Mouse (Mus musculus): ENCODE data around the gene Mcat. TPM values are rescaled to one million over a fixed set of nuclear protein-coding genes. Genes with fewer than 3 reads are reported as not detected.

Gene Mcat
- polyA plus RNA-seq, 1 experiment from 2014 or later = 44.9 TPM

DNA sequence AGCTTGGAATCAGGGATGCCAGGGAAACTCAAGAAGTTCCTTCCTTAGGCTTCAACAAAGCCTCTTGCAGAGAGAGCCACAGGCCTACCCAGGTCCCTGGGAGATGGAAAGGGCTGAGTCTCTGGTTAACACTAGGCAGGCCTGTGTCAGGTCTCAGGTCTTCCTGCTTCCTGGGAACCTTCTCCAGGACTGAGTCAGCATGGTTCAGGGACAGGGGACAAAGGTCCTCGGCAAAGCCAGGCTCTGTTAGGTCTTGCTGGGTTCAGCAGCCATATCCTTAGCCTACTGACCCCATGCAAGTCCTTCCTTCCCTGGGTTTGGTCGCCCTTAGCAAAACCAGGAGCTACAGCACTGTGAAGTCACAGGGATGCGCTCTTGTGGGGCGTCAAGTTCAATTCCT, 27.3 kb upstream of the Mcat start:
- Histone ChIP-seq H3K36me3 (ENCODE audit: control insufficient read depth, insufficient read depth, low read length) (peaks cover 23% of the 10 kb centered on the region), H3K4me2 (ENCODE audit: low read depth, severe bottlenecking) (no peak overlapping the region), H3K9ac (ENCODE audit: low read length) (no peak overlapping the region), H3K4me1 (ENCODE audit: control insufficient read depth, insufficient read depth, low read length) (peaks cover 11% of the 10 kb centered on the region), H3K9me3 (ENCODE audit: control insufficient read depth, low read length) (peaks cover 2% of the 10 kb centered on the region; the same call in 1 of the 2 replicates), H3K27me3 (ENCODE audit: control insufficient read depth, insufficient read depth, low read length) (no peaks in the 10 kb centered on the region), H3K4me3 (ENCODE audit: low read depth, low read length) (no peak overlapping the region), H3K27ac (replicated peaks; ENCODE audit: low read depth, low read length) (no peak overlapping the region)
- ATAC-seq (ENCODE audit: insufficient number of reproducible peaks, low FRiP score, low TSS enrichment, low read depth) = no peak
- 80% methylated on average over 4 of the region's 4 CpGs for WGBS
- DNase-seq (ENCODE audit: low spot score) = no peak

DNA sequence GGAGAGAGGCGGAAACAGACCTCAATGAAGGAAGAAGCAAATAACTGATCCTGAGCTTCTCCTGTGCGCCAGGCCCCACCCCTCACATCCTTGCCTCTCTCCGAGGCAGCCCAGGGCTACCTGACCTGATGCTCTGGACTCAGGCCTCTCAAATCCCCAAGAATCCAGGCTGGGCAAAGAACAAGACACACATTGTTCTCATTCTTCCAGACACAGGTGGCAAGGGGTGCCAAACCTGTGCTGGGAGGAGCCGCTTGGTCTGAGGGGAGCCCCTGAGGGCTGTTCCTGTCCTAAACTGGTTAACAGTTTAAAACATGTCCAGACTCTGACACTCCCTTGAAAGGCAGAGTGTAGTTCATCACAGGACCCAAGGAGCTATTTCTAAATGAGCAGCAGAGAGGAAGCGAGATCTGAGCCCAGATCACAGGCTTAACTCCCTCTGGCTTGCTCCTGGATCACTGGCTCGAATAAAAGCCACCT, 21.2 kb upstream of the Mcat start:
- H3K36me3 ChIP-seq (ENCODE audit: control insufficient read depth, insufficient read depth, low read length) = peaks cover 38% of the 10 kb centered on the region
- DNase-seq (ENCODE audit: low spot score) (no peak), ATAC-seq (ENCODE audit: insufficient number of reproducible peaks, low FRiP score, low TSS enrichment, low read depth) (no peak)
- WGBS = 83% methylated on average over 6 of the region's 6 CpGs
- H3K9me3 ChIP-seq (ENCODE audit: control insufficient read depth, low read length) = peaks cover 2% of the 10 kb centered on the region; the same call in 1 of the 2 replicates
- H3K4me3 ChIP-seq (ENCODE audit: low read depth, low read length) = no peak overlapping the region
- no peaks in the 10 kb centered on the region for H3K27me3 ChIP-seq (ENCODE audit: control insufficient read depth, insufficient read depth, low read length)
- no peak overlapping the region for H3K4me2 ChIP-seq (ENCODE audit: low read depth, severe bottlenecking)
- no peak overlapping the region for H3K9ac ChIP-seq (ENCODE audit: low read length)
- no peak overlapping the region for H3K27ac ChIP-seq (replicated peaks; ENCODE audit: low read depth, low read length)
- no peaks in the 10 kb centered on the region for H3K4me1 ChIP-seq (ENCODE audit: control insufficient read depth, insufficient read depth, low read length)

DNA sequence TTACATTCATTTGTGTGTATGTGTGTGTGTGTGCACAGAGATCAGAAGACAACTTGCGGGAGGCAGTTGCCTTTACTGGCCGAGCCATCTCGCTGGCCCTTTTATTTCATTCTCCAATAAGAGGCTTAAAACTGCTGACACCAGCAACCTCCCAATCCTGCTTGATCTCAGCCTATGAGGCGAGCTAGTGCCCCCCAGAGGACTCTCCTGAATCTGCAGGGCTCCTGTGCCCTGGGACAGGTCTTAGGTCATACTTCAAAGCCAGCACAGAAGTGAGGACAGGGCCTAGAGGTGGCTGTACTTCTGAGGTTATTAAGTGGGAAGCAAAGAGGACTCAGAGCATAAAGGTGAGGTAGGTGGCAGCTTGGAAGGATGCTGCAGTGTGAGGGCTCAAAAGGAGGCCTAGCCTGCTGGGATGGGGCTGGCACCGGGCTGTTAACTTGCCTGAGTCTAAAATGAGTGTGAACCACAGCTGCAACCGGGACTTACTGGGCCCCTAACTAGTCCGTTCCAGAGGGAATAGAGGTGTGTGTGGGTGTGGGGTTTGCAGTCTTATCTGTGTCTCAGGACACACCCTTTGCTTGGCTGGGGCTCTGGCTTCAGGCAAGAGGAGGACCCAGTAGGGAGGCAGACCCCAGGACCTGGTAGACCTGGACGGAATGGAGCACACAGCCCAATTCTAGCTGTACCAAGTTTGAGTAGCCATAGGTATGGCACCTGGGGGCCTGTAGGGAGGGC, 20.0 kb upstream of the Mcat start:
- Histone ChIP-seq H3K36me3 (ENCODE audit: control insufficient read depth, insufficient read depth, low read length) (peaks cover 38% of the 10 kb centered on the region), H3K9me3 (ENCODE audit: control insufficient read depth, low read length) (peaks cover 2% of the 10 kb centered on the region; the same call in 1 of the 2 replicates), H3K27me3 (ENCODE audit: control insufficient read depth, insufficient read depth, low read length) (no peaks in the 10 kb centered on the region), H3K4me3 (ENCODE audit: low read depth, low read length) (no peak overlapping the region), H3K9ac (ENCODE audit: low read length) (no peak overlapping the region), H3K27ac (replicated peaks; ENCODE audit: low read depth, low read length) (no peak overlapping the region), H3K4me1 (ENCODE audit: control insufficient read depth, insufficient read depth, low read length) (no peaks in the 10 kb centered on the region), H3K4me2 (ENCODE audit: low read depth, severe bottlenecking) (no peak overlapping the region)
- no peak for ATAC-seq (ENCODE audit: insufficient number of reproducible peaks, low FRiP score, low TSS enrichment, low read depth)
- peak; percentile 51 for DNase-seq (ENCODE audit: low spot score)
- 80% methylated on average over 8 of the region's 8 CpGs for WGBS

- H3K4me2 ChIP-seq (ENCODE audit: low read depth, severe bottlenecking) = no peak overlapping the region
- no peak overlapping the region for H3K4me3 ChIP-seq (ENCODE audit: low read depth, low read length)
- WGBS = 88% methylated on average over 4 of the region's 4 CpGs
- ATAC-seq (ENCODE audit: insufficient number of reproducible peaks, low FRiP score, low TSS enrichment, low read depth) (no peak), DNase-seq (ENCODE audit: low spot score) (no peak)
- H3K9ac ChIP-seq (ENCODE audit: low read length) = no peak overlapping the region
- no peak overlapping the region for H3K27ac ChIP-seq (replicated peaks; ENCODE audit: low read depth, low read length)
- peaks cover 33% of the 10 kb centered on the region for H3K36me3 ChIP-seq (ENCODE audit: control insufficient read depth, insufficient read depth, low read length)
- H3K9me3 ChIP-seq (ENCODE audit: control insufficient read depth, low read length) = peaks cover 2% of the 10 kb centered on the region; the same call in 1 of the 2 replicates
- no peaks in the 10 kb centered on the region for H3K4me1 ChIP-seq (ENCODE audit: control insufficient read depth, insufficient read depth, low read length)
- H3K27me3 ChIP-seq (ENCODE audit: control insufficient read depth, insufficient read depth, low read length) = no peaks in the 10 kb centered on the region
Observed at GRCm38 (mm10) chr15:83582931-83583330, 19.3 kb upstream of the Mcat start.

GRCm38 (mm10) chr15:83576651-83577050, 13.1 kb upstream of the Mcat start:
- 92% methylated on average over 9 of the region's 9 CpGs for WGBS
- H3K4me2 ChIP-seq (ENCODE audit: low read depth, severe bottlenecking) = no peak overlapping the region
- DNase-seq (ENCODE audit: low spot score) (no peak), ATAC-seq (ENCODE audit: insufficient number of reproducible peaks, low FRiP score, low TSS enrichment, low read depth) (no peak)
- H3K36me3 ChIP-seq (ENCODE audit: control insufficient read depth, insufficient read depth, low read length) = peaks cover 18% of the 10 kb centered on the region
- no peak overlapping the region for H3K4me3 ChIP-seq (ENCODE audit: low read depth, low read length)
- no peak overlapping the region for H3K9ac ChIP-seq (ENCODE audit: low read length)
- H3K27ac ChIP-seq (replicated peaks; ENCODE audit: low read depth, low read length) = no peak overlapping the region
- H3K4me1 ChIP-seq (ENCODE audit: control insufficient read depth, insufficient read depth, low read length) = no peaks in the 10 kb centered on the region
- no peaks in the 10 kb centered on the region for H3K27me3 ChIP-seq (ENCODE audit: control insufficient read depth, insufficient read depth, low read length)
- H3K9me3 ChIP-seq (ENCODE audit: control insufficient read depth, low read length) = no peaks in the 10 kb centered on the region

DNA sequence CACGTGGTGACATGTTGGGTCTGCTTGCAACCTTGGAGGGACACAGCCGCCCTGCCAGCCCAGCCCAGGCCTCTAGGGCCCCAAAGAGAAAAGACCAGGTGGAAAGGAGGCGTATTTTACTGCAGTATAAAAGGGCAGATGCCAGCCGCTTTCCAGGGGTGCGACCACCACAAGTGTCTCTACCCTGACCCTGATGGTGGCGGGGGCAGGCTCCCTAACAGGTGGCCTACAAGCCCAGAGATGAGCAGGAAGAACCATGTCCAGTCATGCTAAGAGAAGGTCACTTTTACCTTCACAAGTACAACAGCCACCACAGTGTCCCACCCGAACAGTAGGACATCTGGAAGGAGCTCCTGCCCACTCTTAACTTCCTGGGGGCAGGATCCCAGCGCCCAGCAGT, 12.0 kb upstream of the Mcat start:
- H3K4me1 ChIP-seq (ENCODE audit: control insufficient read depth, insufficient read depth, low read length) = no peaks in the 10 kb centered on the region
- H3K27ac ChIP-seq (replicated peaks; ENCODE audit: low read depth, low read length) = no peak overlapping the region

GRCm38 (mm10) chr15:83574731-83575351, 11.3 kb upstream of the Mcat start:
- no peak overlapping the region for H3K27ac ChIP-seq (replicated peaks; ENCODE audit: low read depth, low read length)
- H3K36me3 ChIP-seq (ENCODE audit: control insufficient read depth, insufficient read depth, low read length) = peaks cover 8% of the 10 kb centered on the region; the same call in 1 of the 2 replicates
- 86% methylated on average over 6 of the region's 6 CpGs for WGBS
- H3K4me2 ChIP-seq (ENCODE audit: low read depth, severe bottlenecking) = no peak overlapping the region
- no peak for DNase-seq (ENCODE audit: low spot score)
- no peak overlapping the region for H3K9ac ChIP-seq (ENCODE audit: low read length)
- no peaks in the 10 kb centered on the region for H3K9me3 ChIP-seq (ENCODE audit: control insufficient read depth, low read length)
- no peak overlapping the region for H3K4me3 ChIP-seq (ENCODE audit: low read depth, low read length)
- H3K27me3 ChIP-seq (ENCODE audit: control insufficient read depth, insufficient read depth, low read length) = no peaks in the 10 kb centered on the region
- no peaks in the 10 kb centered on the region for H3K4me1 ChIP-seq (ENCODE audit: control insufficient read depth, insufficient read depth, low read length)
- no peak for ATAC-seq (ENCODE audit: insufficient number of reproducible peaks, low FRiP score, low TSS enrichment, low read depth)

More for the DNA sequence above, 12.0 kb upstream of the Mcat start:
- Histone ChIP-seq H3K9ac (ENCODE audit: low read length) (no peak overlapping the region), H3K36me3 (ENCODE audit: control insufficient read depth, insufficient read depth, low read length) (peaks cover 11% of the 10 kb centered on the region), H3K27me3 (ENCODE audit: control insufficient read depth, insufficient read depth, low read length) (no peaks in the 10 kb centered on the region), H3K4me3 (ENCODE audit: low read depth, low read length) (no peak overlapping the region), H3K4me2 (ENCODE audit: low read depth, severe bottlenecking) (no peak overlapping the region), H3K9me3 (ENCODE audit: control insufficient read depth, low read length) (no peaks in the 10 kb centered on the region)
- 97% methylated on average over 8 of the region's 8 CpGs for WGBS
- ATAC-seq (ENCODE audit: insufficient number of reproducible peaks, low FRiP score, low TSS enrichment, low read depth) = no peak
- DNase-seq (ENCODE audit: low spot score) = no peak

GRCm38 (mm10) chr15:83573606-83574005, 10.0 kb upstream of the Mcat start:
- no peak overlapping the region for H3K27ac ChIP-seq (replicated peaks; ENCODE audit: low read depth, low read length)
- H3K4me2 ChIP-seq (ENCODE audit: low read depth, severe bottlenecking) = no peak overlapping the region
- 96% methylated on average over 12 of the region's 12 CpGs for WGBS
- no peaks in the 10 kb centered on the region for H3K27me3 ChIP-seq (ENCODE audit: control insufficient read depth, insufficient read depth, low read length)
- DNase-seq (ENCODE audit: low spot score) = no peak
- no peaks in the 10 kb centered on the region for H3K9me3 ChIP-seq (ENCODE audit: control insufficient read depth, low read length)
- H3K4me3 ChIP-seq (ENCODE audit: low read depth, low read length) = no peak overlapping the region
- H3K36me3 ChIP-seq (ENCODE audit: control insufficient read depth, insufficient read depth, low read length) = peaks cover 8% of the 10 kb centered on the region; the same call in 1 of the 2 replicates
- H3K9ac ChIP-seq (ENCODE audit: low read length) = no peak overlapping the region
- no peaks in the 10 kb centered on the region for H3K4me1 ChIP-seq (ENCODE audit: control insufficient read depth, insufficient read depth, low read length)
- no peak for ATAC-seq (ENCODE audit: insufficient number of reproducible peaks, low FRiP score, low TSS enrichment, low read depth)
